Mouse (Mus musculus): ENCODE measurements around the gene Rnf157. TPM values are rescaled to one million over a fixed set of nuclear protein-coding genes. Genes with fewer than 3 reads are reported as not detected.

The Rnf157 gene
- polyA plus RNA-seq, 1 experiment: 4.4 TPM

DNA sequence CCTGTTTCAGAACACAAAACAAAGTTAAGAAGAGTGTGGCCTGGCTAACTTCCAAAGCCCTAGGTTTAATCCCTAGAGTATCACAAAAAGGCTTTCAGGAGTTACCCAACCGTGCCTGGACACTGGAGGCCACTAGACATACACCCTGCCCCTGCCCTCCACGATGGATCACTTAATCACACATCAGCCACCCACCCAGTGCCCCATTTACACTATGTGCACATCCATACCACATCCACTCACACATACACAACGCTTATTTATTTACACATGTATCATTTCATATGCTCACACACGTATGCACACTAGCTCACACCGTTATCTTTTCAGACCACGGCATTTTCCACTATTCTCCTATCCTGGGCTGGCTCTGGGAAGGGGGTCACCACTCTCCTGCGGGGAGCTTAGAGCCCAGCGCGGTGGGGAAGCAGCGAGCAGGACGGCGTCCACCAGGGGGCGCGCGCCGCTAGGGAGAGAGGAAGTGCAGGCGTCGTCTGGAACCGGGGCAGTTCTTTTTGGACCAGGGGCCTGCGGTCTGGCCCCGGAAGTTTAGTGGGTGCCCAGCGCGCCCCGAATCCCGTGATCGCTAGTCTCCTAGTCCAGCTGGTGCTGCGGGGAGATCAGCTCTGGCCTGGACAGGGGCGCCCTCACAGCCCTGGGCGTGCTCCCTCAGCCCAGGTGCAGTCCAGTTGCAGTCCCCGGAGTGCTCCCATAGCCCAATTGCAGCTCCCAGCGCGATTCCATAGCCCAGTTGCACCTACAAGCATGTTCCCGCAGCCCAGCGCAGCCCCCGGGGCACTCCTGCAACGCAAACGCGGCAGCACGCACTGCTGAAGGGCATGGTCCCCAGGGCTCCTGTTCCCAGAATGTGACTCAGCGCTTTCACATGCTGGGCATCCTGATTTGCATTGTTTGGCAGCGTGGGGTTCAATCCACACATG is 93.8 kb downstream of the Rnf157 start:
- no peak for DNase-seq (ENCODE audit: low read depth, low spot score)
- 2% methylated on average over 41 of the region's 41 CpGs for WGBS

DNA sequence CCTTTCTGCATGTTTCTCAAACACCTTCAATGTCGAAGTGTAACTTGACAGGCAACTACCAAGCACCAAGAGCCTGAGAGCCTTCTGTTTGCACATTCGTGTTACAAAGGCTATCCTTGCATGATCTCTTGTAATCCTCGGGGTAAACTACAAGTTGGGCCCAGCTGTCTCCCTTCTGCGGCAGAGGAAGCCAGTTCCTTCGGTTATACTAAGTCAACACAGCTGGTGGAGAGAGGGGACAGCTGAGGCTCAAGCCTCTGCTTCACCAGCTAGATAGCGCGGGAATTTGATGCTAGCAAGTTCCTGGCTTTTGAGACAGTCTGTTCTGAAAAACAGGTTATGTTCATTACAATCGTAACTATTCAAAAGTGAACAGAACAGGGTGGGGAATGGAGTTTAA is 100.5 kb downstream of the Rnf157 start:
- no peak for DNase-seq (ENCODE audit: low read depth, low spot score)
- 18% methylated on average over 8 of the region's 8 CpGs for WGBS

DNA sequence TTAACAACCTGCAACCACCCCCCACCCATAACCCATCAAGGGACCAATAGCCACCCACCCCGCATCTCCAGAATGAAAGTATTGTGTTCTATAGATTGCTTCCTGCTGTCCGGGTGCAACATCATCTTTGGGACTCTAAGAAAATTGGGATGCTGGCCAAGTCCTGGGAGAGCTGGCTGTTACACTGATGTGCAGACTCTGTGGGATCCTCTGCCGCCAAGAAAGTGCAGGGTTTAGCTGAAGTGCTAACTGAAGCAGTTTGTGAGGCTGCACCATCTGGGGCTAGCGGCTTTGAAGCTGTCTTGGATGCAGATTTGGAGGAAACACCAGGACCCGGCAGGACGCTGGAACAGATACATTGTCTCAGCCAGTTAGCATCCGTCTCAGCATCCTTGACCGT is 101.7 kb downstream of the Rnf157 start:
- no peak for DNase-seq (ENCODE audit: low read depth, low spot score)
- WGBS: 39% methylated on average over 8 of the region's 8 CpGs

DNA sequence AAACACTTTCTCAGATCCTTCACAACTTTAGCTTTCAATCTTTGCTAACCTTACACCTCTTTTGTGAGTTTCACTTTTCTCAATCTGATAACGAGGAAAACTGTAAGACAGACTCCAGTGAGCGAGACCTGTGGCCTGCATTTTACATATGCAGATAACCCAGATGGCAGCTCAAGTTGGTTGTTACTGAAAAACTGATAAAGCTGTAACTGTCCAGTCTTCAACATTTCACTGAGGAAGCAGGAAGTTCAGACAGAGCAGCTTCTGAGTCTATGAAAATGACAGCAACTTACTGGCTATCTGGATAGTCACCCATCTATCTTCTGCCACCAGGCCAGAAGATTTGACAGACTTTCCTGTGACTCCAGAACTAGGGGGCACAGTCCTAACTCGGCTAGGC is 103.2 kb downstream of the Rnf157 start:
- DNase-seq (ENCODE audit: low read depth, low spot score): no peak
- 70% methylated on average over 3 of the region's 3 CpGs for WGBS

DNA sequence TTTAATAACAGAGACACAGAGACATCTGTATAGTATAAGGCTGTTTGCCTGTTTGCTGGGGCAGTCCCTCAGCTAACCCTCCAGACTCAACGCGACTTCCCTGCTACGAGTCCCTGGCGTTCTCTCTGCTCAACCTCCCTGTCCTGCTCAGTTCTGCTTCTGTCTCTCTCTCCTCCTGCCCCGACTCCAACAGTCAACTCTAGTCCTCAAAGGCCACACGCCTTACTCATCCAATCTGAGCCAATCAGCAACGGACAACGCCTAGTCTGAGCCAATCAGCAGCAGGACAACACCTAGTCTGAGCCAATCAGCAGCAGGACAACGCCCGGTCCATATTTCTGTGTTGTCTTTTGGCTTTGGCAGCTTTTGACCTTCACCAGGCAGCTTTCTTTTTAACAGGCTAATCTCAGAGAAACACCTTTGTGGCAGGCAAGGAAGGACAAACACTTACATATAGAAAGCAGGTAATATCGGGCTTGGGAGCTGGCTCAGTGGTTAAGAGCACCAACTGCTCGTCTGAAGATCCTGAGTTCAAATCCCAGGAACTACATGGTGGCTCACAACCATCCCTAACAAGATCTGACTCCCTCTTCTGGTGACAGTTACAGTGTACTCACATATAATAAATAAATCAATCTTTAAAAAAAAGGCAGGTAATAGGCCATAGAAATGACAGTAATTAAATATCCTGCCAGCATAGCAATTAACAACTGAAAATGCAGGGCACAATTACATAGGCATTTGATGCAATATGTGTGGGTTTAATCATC is 104.9 kb downstream of the Rnf157 start:
- 83% methylated on average over 12 of the region's 12 CpGs for WGBS
- no peak for DNase-seq (ENCODE audit: low read depth, low spot score)

DNA sequence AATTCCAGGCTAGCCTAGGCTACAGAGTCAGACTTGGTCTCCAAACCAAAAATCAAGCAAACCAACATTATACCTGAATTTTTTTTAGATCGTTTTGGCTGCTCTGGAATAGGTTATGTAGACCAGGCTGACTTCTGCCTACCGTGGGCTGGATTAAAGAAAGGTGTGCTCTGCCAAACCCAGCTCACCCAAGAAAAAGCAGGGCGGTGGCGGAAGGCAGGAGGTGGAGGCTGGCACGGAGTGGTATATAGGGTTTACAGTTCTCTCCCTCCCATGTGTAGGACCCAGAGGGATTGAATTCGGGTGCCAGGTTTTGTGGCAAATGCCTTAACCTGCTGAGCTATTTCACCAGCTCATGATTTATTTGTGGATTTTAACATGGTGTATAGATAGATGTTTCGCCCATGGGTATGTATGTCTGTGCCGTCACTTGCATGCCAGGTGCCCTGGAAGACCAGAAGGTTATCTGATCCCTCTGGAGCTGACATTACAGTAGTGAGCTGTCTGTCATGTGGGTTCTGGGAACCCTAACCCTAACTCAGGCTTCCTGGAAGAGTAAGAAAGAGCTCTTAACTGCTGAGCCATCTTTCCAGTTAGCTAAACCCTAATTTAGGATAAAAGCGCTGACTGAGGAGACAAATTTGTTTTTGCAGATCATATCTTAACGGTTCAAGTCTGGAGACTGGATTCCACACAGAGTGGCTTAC is 105.7 kb downstream of the Rnf157 start, which contains the start of gene Exoc7:
TSS of gene Exoc7 (minus strand) at position 215 of the 707 bp plus-strand sequence.
- 83% methylated on average over 10 of the region's 10 CpGs for WGBS
- no peak for DNase-seq (ENCODE audit: low read depth, low spot score)

DNA sequence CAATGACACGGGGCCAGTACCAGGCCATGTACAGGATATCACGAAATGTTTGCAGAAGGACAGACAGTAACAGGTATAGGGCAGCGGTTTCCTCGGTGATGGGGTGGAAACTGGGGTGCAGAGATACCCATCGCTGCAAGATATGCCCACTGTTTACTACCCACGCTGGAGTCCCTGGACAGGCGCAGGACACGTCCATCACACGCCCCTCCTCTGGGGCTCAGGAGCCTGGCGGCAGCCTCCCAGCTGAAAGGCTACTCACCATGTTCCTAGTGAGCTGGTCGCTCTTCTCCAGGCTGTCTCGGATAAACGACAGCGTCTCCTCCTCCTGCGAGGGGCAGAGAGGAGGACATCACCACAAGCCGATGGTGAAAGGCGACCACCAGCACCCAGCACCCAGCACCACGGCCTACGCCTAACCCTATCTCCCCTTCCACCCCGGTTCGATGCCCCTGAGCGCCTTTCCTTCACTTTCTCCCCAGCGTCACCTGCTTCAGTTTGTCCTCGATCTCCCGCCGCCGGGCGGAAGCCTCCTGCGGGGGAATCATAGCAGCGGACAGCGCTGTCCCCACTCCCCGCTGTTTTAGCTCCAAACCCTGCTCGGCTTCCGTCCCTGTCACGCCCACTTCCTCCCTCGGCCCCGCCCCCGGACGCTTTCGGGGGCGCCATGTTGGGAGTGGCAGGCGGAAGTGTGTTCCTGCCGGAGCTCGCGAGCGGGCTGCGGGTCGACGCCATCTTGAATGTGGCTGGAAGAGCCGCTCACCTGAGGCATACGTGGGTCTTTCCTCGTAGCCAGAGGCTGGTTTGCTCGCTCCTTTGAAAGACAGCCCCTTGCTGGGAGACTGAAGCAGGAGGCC is 106.5 kb downstream of the Rnf157 start:
- DNase-seq (ENCODE audit: low read depth, low spot score): peak; percentile 79
- under 1% methylated on average over 53 of the region's 53 CpGs for WGBS

DNA sequence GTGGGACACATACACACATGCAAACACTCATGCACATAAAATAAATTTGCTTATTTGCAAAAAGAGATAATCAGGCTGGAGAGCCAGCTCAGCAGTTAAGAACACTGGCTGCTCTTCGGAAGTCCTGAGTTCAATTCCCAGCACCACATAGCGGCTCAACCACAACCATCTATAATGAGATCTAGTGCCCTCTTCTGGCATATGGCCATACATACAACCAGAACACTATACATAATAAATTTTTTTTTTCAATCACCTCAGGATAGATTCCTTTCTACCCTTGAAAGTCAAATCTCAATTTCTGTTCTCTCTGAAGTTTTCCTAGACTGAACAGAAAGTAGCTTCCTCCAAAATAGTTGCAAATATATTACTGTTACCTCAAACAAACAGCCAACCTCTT is 107.4 kb downstream of the Rnf157 start:
- 97% methylated on average over 2 of the region's 2 CpGs for WGBS
- no peak for DNase-seq (ENCODE audit: low read depth, low spot score)

DNA sequence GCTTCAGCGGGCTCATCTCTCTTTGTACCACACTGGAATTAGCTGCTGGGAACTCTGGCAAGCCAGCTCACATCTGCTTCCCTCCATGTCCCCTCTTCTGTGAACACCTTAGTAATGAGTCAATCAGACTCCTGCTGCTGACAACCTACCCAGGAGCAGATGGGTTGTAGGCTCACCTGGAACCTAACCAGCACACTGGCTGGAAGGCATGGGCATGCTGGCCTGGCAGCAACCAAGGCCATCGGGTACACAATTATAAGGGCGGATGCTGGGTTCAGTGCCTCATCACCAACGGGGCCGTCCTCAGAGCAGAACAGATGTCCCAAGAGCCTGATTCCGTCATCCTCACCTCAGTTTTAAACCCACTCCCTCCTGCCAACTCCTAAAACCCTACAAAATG is 114.2 kb downstream of the Rnf157 start:
- WGBS: 95% methylated on average over 6 of the region's 6 CpGs

DNA sequence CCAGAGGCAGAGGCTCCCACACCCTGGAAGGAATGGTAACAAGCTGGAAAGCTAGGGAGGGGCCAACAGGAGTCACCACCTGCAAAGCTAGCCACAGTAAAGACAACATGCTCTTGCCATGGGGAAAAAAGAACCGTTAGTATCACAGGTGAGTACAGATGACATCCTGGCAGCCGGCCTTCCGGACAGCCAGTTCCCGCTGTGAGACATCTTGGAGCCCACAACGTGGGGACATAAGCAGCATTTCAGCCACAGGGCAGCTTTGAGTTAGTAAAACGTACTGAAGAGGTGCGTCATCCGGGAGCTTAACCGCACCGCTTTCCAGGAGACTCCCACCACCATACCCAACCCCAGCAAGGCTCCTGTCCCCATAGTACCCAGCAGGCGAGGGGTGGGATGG is 114.6 kb downstream of the Rnf157 start:
- DNase-seq (ENCODE audit: low read depth, low spot score): no peak
- WGBS: 91% methylated on average over 11 of the region's 11 CpGs

More for the DNA sequence above, 114.2 kb downstream of the Rnf157 start:
- no peak for DNase-seq (ENCODE audit: low read depth, low spot score)

DNA sequence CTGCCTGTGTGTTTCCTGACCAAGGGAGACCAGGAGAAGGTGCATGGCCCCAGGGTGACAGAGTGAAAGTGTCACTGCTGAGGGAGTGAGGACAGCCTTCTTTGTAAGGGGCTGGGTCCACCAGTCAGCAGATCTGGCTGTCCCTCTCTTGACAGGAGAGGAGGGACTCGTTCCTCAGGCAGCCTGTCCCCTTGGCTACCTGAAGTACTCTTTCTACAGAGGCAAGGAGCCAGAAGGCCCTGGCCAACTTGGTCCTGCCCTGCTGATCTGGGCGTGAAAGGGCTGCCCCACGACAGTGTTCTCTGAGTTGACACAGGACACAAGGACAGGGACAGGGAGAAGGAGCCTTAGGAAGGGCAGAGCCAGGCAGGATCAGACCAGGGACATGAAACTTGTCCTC is 115.8 kb downstream of the Rnf157 start:
- DNase-seq (ENCODE audit: low read depth, low spot score): no peak
- 69% methylated on average over 3 of the region's 3 CpGs for WGBS

DNA sequence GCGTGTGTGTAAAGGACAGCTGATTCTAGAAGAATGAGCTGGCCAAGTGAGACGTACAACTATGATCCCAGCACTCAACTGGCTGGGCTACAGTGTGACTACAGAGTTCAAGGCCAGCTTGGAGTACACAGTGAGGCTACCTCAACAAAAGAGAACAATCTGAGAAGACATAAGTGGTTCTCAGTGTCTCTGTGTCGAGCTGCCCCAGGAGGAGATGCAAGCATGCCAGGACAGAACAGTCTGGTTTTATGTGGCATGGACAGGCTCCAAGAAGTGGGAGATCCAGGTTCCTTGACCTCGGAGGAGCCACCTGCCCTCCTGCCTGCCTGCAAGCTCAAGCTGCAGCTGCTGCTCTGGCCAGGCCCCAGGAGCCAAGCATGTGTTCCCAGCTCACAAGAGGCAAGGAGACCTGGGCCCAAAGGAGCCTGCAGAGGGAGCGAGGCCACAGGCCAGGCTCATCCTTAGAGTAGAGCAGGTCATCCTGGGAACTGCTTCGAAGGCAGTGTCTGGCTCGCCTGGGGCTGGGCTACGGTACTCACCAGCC is 116.6 kb downstream of the Rnf157 start:
- no peak for DNase-seq (ENCODE audit: low read depth, low spot score)
- WGBS: 84% methylated on average over 8 of the region's 8 CpGs

DNA sequence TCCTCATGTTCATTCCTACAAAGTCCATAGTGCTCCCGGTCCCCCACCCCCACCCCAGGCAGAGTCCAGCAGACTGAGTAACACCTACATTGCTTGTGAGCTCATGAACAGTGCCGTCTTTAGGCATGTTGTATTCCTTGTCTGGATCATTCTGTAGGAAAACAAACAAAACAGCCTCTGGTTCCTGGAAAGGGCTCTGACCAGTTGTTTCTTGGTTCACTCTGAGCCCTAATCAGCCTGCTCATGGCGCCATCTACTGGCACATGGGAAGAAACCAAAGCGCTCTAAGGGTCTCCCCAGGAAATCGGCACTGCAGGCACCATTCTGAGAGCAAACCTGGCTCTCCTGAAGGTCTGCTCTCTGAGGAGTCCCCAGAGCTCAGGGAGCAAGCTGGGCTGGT is 118.5 kb downstream of the Rnf157 start:
- WGBS: 29% methylated on average over 5 of the region's 5 CpGs

DNA sequence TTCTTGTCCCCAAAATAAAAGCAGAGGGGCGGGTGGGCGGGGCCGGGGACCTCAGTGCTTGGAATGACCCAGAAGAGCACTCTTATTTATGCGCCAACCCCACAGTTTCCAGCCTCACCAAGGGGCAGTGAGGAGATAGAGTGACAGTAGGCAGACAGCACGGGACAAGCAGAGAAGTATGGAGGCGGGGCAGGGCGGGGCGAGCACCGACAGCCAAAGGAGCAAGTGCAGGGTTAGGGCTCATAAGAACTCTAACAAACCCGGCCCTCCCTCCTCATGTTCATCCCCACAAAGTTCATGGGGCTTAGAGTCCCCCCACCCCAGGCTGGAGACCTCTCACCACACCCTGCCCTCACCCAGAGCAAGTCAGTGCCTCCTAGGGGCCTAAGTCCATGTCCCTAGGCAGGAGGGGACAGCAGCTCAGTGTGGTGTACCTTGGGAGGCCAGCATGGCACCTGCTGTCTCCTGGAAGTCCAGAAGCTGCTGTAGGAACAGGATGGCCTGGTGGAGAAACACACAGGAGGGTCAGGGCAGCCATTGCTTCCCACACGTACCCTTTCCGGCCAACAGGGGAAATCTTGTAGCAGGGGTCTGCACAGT is 119.2 kb downstream of the Rnf157 start:
- WGBS: 74% methylated on average over 12 of the region's 12 CpGs
- DNase-seq (ENCODE audit: low read depth, low spot score): no peak

More for the DNA sequence above, 118.5 kb downstream of the Rnf157 start:
- peak; percentile 59 for DNase-seq (ENCODE audit: low read depth, low spot score)

DNA sequence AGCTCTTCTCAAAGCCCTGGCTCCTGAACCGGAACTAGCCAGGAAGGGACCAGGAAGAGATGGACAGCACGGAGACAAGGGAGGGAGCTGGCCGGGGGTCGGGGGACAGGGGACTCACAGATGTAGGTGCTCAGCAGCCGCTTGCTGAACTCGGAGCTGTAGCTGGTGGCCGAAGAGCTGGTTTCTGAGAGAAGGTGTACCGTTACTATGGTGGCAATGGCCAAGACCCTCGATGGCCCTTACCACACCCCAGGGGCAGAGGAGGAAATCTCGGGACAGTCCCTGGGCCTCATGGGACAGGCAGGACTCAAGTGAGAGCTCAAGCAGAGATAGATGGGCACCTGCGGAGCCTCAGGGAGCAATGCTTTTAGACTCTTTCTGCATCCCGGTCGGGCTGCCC is 120.4 kb downstream of the Rnf157 start:
- WGBS: 94% methylated on average over 13 of the region's 13 CpGs
- DNase-seq (ENCODE audit: low read depth, low spot score): no peak

DNA sequence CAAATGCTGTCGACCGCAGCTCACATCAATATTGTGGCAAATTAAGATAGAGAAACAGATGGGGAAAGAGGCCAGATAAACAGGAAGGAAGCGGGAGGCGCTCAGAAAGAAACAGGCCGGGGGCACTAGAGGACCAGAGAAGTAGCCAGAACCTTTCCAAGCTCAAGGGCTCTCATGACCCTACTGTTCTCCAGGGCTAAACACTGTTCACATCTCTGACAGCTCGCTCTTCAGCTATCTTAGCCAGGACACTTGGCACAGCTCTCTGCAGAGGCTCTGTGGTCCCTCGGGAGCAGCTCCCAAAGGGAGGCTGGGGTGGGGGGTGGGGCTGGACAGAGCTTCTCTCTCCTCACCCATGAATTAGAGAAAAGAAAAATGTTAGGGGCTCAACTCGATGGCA is 122.3 kb downstream of the Rnf157 start:
- whole genome bisulfite sequencing: 79% methylated on average over 8 of the region's 8 CpGs
- DNase-seq (ENCODE audit: low read depth, low spot score): no peak

DNA sequence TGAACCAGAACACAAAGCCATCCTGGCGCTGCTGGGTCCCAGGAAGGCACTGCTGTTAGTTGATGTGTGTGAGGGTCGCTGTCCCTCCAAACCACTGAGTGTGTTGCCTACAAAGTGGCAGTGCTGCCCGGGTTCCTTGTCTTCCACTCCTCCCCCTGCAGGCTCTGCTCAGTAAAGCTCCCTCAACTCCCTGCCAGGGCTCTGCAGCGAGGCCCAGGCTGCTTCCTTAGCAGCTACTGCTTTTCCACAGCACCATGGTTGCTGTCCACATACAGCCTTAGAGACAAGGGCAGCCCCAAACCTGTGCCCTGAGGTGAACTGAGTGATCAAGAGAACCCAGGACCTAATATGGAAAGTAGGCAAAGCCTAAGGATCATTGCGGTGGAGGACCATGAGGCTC is 125.5 kb downstream of the Rnf157 start:
- DNase-seq (ENCODE audit: low read depth, low spot score): no peak
- 77% methylated on average over 5 of the region's 5 CpGs for WGBS
